Mouse (Mus musculus) embryonic stem cell, embryonic (primary cell): ENCODE measurements at regions not wholly inside any gene's neighbourhood (a gene's known extent, or its start where the extent isn't known, plus 50 kb on each side); places are given as distances from the start of the nearest gene placed in this dataset.

Source experiments
- CTCF ChIA-PET, 4 experiments: fragments of 300-600 bp in 2 of 4; fragments of 350-600 bp in 2 of 4; sonication (Branson Sonifier 250); formaldehyde crosslinking; loops; one replicate each; lab custom pipeline; 2022; ENCODE audit warnings: inconsistent platforms in 2 of 4; lab: Charles Lee
- POLR2A ChIA-PET, 4 experiments: fragments of 300-600 bp in 2 of 4; fragments of 350-600 bp in 2 of 4; sonication (Branson Sonifier 250); formaldehyde crosslinking; loops; one replicate each; lab custom pipeline; 2022; ENCODE audit warnings: antibody characterized with exemption in 4 of 4, inconsistent platforms in 1 of 4; lab: Charles Lee

DNA sequence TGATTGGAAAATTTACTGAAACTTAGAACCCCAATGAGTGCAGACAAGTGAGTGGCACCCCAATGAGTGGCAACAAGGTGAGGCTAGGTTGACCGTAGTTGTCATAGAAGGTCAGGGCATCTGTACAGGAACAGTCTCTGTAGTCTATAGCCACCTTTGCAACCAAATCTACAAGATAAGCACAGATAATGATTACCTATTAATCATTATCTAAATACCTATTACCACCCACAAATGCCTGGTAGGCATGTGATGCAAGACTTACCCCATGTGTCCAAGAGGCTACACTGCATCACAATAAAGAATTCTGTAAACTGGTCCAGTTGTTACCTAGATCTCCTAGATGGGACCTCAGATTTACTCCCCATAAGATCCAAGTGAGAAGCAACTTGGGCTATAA, 778.7 kb downstream of the Cntnap5b start:
- ChIA-PET POLR2A (no interaction called here), CTCF (no interaction called here)

DNA sequence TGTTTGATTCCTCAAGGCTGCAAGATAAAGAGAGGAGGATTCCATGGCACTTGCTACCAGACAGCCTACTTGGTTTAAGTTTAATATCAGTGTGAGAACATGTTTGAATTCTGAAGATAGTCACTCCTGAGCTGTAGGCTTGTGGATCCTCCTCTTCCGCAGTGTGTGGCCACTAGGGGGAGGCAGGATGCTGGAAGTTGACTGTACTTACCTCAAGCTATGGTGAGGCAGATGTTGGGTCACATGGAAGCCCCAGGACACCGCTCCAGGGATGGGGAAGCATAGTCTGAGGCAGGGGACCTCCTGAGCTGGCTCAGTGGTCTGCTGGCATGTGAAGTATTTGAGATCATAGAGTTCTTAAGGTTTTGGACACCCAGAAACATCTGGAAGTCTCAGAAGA, 784.4 kb downstream of the Cntnap5b start:
- POLR2A ChIA-PET, result no interaction called here
- CTCF ChIA-PET, result interaction anchor here in 1 of 4 experiments (0.6 kb wide), 1 partner anchor 317 kb away, joined by 3 read pairs; no protein-coding TSS in a partner anchor
